Mouse (Mus musculus) inflammation-experienced regulatory T-cells, adult 6 months (primary cell): Measurements from ENCODE around the gene Slc1a7. TPM values are rescaled to one million over a fixed set of nuclear protein-coding genes. Genes with fewer than 3 reads are reported as not detected.

ENCODE experiments used
- ATAC-seq: one replicate; pipeline ENCODE4 v1.8.0; 2017
- polyA plus RNA-seq, 3 experiments: library from polyadenylated mRNA; unstranded; fragments of 100-300 nt; shearing (Covaris generic); gene quantifications; one replicate each; pipeline ENCODE4 v1.2.1; 2017

Slc1a7 gene
- polyA plus RNA-seq, 3 experiments from 2014 or later: not detected

GRCm38 (mm10) chr4:108015067-108015765, 47.1 kb downstream of the Slc1a7 start:
- ATAC-seq: no peak

- no peak for ATAC-seq
These were observed 48.2 kb downstream of the Slc1a7 start for GRCm38 (mm10) chr4:108016321-108016720.

GRCm38 (mm10) chr4:108017839-108018238, 49.7 kb downstream of the Slc1a7 start:
- ATAC-seq: no peak

DNA sequence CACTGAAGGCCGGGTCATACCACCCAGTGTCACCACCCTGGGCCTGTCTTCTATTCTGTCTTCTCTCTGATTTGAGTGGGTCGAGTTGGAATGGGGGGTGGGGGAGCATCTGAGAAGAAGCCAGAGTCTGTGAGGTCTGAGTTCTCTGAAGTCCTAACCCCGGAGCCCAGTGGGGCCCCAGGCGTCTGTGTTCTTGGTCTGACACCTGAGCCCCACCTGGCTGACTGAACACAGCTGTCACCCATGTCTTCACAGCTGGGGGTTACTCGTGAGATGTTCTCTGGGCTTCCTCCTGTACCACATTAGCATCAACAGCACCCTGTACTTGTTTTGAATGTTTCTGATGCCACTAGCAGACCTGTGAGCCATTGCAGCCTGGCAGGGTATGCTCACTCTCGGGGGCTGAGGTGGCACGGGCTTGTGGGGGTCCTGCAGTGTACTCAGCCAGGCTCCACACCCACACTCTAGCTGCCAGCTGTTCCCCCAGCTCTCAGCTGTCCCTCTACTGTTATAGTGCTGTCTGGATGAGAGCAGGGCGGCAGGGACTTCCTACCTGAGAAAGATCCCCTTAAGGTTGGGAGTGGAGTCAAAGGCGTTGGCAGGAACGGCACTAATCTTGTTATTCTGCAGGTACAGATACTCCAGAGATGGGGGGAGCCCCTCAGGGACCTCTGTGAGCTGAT, 50.2 kb downstream of the Slc1a7 start:
- ATAC-seq: no peak

DNA sequence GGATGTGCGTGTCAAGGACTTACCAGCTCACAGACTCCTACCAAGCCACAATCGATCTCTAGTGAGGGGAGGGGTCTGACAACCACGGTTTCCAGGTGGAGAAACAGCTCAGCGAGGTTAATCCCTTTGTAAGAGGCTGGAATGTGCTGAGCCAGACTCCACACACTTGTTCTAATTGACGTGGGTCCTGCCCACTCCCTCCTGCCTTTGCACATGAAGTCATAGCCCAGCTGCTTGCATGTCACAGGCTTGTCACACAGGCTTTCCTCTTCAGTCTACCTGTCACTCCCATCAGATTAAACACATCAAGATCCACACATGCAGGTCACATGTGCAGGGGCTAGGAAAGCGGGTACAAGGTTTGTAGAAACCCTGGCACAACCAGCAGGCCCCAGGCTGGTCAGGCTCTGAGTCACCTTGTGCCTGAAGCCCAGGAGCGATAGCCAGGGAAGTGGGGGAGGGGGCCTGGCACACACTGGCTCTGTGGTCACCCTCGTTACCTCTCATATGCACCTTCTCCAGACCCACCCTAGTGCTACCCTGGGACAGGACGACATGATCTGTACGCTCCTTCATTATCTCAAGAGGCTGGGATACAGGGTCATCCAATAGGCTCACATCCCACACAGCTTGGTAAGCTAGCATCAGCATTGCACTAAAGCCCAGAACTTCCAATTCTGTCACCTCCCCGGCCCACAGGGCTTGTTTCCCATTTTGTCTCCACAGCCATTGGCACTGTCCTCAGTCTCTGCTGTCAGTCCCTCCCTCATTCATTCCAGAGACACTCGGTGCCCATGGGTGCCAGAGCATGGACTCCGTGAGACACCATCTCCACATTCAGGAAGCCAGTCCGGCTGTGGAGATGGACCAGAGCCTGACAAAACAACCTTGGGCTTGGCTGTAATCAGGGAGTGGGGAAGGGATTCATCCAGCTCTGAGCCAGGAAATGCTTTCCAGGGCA, 51.1 kb downstream of the Slc1a7 start:
- no peak for ATAC-seq

DNA sequence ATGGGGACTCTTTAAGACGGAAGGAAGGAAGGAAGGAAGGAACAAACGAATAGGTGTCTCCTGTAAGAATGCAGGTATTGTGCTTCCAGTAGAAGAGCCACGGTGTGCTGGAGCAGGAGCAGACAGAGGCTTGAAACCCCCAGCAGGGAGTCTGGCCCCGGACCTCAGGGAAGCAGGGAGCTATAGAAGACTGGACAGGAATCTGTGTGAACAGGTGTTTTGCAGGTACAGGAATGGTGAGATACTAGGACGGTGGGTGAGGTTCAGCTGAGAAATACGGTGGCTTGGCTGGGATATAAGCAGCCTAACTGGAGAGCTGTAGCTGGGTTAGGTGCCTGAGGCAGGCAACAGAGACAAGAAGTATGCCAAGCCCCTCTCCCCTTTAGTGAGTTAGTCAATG, 52.0 kb downstream of the Slc1a7 start:
- ATAC-seq: no peak

- ATAC-seq: no peak
These were observed 55.1 kb downstream of the Slc1a7 start for GRCm38 (mm10) chr4:108023186-108023585.

GRCm38 (mm10) chr4:108024641-108025040, 56.5 kb downstream of the Slc1a7 start:
- ATAC-seq: no peak

DNA sequence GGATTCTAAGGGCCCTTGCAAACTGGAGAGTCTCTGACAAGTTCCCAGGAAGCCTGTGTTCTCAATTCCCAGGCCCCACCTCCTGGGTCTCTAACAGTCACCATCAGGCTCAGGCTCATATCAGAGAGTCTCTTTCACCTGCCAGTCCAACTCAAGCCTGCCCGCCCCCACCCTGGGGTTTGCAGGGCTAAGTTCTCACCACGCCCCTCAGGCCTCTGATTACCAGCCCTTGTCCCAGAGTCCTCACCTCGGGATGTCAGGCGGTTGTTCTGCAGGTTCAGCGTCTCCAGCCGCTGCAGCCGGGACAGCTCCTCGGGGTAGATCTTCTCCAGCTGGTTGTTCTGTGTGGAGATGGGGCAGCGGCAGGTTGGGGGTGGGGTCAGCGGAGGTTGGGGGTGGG, 57.1 kb downstream of the Slc1a7 start:
- no peak for ATAC-seq

DNA sequence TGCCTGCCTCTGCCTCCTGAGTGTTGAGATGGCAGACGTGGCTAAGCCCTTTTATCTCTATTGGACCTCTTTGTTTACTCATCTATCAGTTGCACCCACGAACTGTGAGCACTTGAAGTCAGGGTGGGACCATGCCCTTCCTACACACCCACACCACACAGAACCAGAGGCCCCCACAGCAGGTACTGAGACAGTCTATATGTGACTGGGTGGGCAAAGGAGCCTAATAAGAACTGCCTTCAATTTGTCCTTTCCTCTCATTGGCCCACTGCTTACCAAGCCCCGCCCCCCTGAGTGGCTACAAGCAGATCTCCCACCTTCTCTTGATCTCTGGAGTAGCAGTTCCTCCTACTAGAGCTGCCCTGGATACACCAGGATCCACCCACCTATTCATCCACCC, 58.1 kb downstream of the Slc1a7 start:
- no peak for ATAC-seq

- no peak for ATAC-seq
These were observed 62.9 kb downstream of the Slc1a7 start for GRCm38 (mm10) chr4:108030888-108031501.

DNA sequence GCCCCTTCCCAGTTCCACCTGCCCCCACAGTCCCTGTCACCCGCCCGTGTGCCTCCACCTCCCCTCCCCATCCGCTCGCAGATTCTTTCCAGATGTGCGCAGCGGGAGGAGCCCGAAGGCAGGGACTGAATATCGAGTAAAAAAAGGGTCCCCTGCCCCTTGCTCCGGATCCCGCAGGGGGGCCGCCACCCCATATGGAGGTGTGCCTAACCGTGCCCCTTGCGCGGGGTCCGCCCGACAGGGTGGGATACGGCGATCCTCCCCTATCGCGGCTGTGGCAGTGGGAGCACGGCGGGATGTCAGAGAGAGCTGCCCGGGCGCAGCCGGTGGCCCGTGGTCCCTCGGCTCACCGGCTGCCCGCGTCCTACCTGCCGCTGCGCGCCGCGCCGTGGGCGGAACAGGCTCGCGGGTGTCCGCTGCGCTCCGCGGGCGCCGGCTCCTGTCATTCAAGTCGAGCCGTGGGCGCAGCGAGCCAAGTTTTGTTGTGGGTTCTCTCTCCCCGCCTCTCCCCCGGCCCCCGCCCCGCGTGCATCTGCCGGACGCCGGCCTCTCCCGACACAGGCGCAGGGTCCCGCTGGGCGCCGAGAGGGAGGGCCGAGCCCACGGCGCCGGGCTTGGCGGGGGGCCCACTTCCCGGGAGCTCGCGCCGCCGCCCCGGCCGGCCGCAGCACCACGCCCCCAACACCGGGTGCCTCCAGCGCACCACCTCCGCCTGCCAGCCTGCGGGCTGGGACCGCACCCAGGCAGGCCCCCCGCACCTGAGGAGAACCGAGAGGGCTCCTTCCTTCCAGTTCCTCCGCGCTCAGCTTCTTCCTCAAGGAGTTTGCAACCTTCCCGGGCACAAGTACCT, 63.6 kb downstream of the Slc1a7 start:
- ATAC-seq: no peak

DNA sequence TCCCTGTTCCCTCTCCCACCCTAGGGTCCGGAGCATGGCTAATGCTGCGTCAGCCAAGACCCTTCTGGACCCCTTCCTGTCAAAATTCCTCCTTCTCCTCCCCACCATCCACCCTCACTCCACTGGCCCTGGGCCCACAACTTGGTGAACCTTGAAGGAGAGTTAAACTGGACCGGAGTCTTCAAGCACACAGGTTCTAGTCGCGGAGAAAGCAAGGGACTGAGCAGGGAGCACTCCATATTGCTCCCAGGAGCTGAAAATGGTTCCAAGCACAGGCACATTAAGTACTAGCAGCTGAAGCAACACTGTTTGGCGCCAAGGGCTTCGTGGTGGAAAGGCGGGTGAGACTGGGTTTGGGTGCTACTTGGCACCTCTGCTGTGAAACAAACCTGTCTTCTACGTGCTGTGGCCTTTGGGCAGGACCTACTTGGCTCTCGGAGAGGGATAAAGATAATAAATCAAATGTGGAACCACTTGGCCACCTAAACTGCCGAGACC, 64.3 kb downstream of the Slc1a7 start:
- no peak for ATAC-seq

GRCm38 (mm10) chr4:108033041-108033764, 65.1 kb downstream of the Slc1a7 start:
- ATAC-seq: no peak

- ATAC-seq: no peak
These were observed 68.9 kb downstream of the Slc1a7 start for GRCm38 (mm10) chr4:108037027-108037426.

- ATAC-seq: no peak
These were observed 77.3 kb downstream of the Slc1a7 start for GRCm38 (mm10) chr4:108045136-108046107.

DNA sequence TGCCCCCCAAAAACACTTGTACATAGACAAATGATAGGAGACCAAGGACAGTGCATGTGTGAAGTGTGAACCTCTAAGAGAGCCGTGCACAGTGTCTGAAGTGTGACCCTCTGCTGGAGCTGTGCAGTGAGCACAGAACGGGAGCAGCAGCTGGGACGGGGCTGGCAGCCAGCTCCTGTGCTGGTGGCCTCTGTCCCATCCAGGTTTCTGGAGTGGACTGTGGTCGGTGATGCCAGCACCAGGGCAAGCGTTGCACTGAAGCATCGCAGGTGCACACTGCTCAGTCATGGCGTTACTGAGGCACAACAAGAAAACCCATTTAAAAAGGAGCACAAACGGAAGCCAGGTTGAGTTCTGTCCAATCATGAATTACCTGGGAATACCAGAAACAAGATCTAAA, 78.0 kb downstream of the Slc1a7 start:
- ATAC-seq: no peak

GRCm38 (mm10) chr4:108051687-108052274, 83.6 kb downstream of the Slc1a7 start:
- no peak for ATAC-seq

DNA sequence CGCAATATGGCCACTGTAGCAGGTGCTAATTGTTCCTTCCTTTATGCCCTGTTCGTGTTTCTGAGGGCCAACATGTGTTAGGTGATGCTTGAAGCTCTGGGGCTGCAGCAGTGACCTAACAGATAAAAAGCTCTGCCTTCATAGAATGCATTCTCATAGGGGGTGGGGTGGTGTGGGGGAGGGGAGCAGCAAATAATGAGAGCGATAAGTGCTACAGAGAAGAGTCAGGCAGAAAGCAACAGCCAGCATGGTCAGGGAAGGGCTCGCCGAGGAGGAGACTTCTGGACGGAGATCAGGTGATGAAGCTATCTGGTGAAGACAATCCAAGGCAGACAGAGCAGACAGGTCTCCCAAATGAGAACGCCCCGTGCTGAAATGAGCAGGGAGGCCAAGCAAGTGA, 84.5 kb downstream of the Slc1a7 start:
- ATAC-seq: no peak
